Mouse (Mus musculus): ENCODE measurements around the gene Tufm. TPM values are rescaled to one million over a fixed set of nuclear protein-coding genes. Genes with fewer than 3 reads are reported as not detected.
A peak's percentile ranks its signal among the peaks of the same experiment; 100 is the strongest.

Tufm gene
- 43.5 and 50.2 TPM in 2 replicates for polyA plus RNA-seq (2012; rRNA removed)

- TF ChIP-seq POLR2A (IDR thresholded peaks at IDR 0.05; ENCODE audit: control insufficient read depth, low read depth, low read length), result peak; percentile 68
- TF ChIP-seq CTCF (IDR thresholded peaks at IDR 0.05; ENCODE audit: control insufficient read depth, insufficient read depth, insufficient replicate concordance, low read depth, low read length), result no peak
Observed at GRCm38 (mm10) chr7:126487052-126487483, at the start of gene Tufm. Gene Tufm (plus strand): TSS chr7:126487361.

GRCm38 (mm10) chr7:126440134-126440533, 47.0 kb upstream of the Tufm start:
- no peak for TF ChIP-seq CTCF (IDR thresholded peaks at IDR 0.05; ENCODE audit: control insufficient read depth, insufficient read depth, insufficient replicate concordance, low read depth, low read length)
- Histone ChIP-seq H3K4me1 (ENCODE audit: control insufficient read depth, insufficient read depth, low read length) (no peaks in the 10 kb centered on the region), H3K27me3 (ENCODE audit: control insufficient read depth, insufficient read depth, low read length) (no peaks in the 10 kb centered on the region), H3K36me3 (ENCODE audit: control insufficient read depth, insufficient read depth, low read length) (no peaks in the 10 kb centered on the region), H3K4me3 (ENCODE audit: control insufficient read depth, low read depth, low read length) (no peak overlapping the region), H3K27ac (ENCODE audit: control insufficient read depth, insufficient read depth, low read depth, low read length) (no peak overlapping the region)

More at GRCm38 (mm10) chr7:126487052-126487483, at the start of gene Tufm:
- H3K36me3 ChIP-seq (ENCODE audit: control insufficient read depth, insufficient read depth, low read length), result no peaks in the 10 kb centered on the region; the same call in 1 of the 2 replicates
- H3K27me3 ChIP-seq (ENCODE audit: control insufficient read depth, insufficient read depth, low read length), result no peaks in the 10 kb centered on the region
- peak within 1 kb of the TSS; percentile 96 for H3K4me3 ChIP-seq (ENCODE audit: control insufficient read depth, low read depth, low read length)
- peak within 1 kb of the TSS; percentile 95 for H3K27ac ChIP-seq (ENCODE audit: control insufficient read depth, insufficient read depth, low read depth, low read length)
- H3K4me1 ChIP-seq (ENCODE audit: control insufficient read depth, insufficient read depth, low read length), result peaks cover 13% of the 10 kb centered on the region

DNA sequence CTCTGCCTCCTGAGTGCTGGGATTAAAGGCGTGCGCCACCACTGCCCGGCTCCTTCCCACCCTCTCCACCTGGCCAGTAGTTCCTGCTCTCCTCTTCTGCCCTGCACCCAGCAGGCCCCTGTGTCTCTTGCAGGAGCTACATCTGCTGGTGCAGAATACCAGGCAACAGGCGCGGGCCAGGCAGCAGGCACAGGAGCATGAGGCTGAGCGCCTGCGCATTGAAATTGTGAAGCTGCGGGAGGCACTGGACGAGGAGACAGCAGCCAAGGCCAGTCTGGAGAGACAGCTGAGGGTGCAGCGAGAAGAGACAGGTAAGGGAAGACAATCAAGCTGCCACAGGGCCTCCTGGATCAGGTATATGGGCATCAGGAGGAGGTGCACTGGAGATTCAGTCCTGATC, 43.2 kb upstream of the Tufm start:
- no peaks in the 10 kb centered on the region for H3K36me3 ChIP-seq (ENCODE audit: control insufficient read depth, insufficient read depth, low read length)

GRCm38 (mm10) chr7:126444536-126444935, 42.6 kb upstream of the Tufm start:
- no peak for TF ChIP-seq CTCF (IDR thresholded peaks at IDR 0.05; ENCODE audit: control insufficient read depth, insufficient read depth, insufficient replicate concordance, low read depth, low read length)
- no peak for TF ChIP-seq POLR2A (IDR thresholded peaks at IDR 0.05; ENCODE audit: control insufficient read depth, low read depth, low read length)
- Histone ChIP-seq H3K27ac (ENCODE audit: control insufficient read depth, insufficient read depth, low read depth, low read length) (no peak overlapping the region), H3K4me1 (ENCODE audit: control insufficient read depth, insufficient read depth, low read length) (no peaks in the 10 kb centered on the region), H3K27me3 (ENCODE audit: control insufficient read depth, insufficient read depth, low read length) (no peaks in the 10 kb centered on the region), H3K36me3 (ENCODE audit: control insufficient read depth, insufficient read depth, low read length) (no peaks in the 10 kb centered on the region), H3K4me3 (ENCODE audit: control insufficient read depth, low read depth, low read length) (no peak overlapping the region)

More for the DNA sequence above, 43.2 kb upstream of the Tufm start:
- Histone ChIP-seq H3K27ac (ENCODE audit: control insufficient read depth, insufficient read depth, low read depth, low read length) (no peak overlapping the region), H3K4me3 (ENCODE audit: control insufficient read depth, low read depth, low read length) (no peak overlapping the region), H3K4me1 (ENCODE audit: control insufficient read depth, insufficient read depth, low read length) (no peaks in the 10 kb centered on the region), H3K27me3 (ENCODE audit: control insufficient read depth, insufficient read depth, low read length) (no peaks in the 10 kb centered on the region)
- no peak for TF ChIP-seq CTCF (IDR thresholded peaks at IDR 0.05; ENCODE audit: control insufficient read depth, insufficient read depth, insufficient replicate concordance, low read depth, low read length)

GRCm38 (mm10) chr7:126445104-126445815, 41.9 kb upstream of the Tufm start:
- H3K36me3 ChIP-seq (ENCODE audit: control insufficient read depth, insufficient read depth, low read length), result no peaks in the 10 kb centered on the region
- no peak overlapping the region for H3K4me3 ChIP-seq (ENCODE audit: control insufficient read depth, low read depth, low read length)
- TF ChIP-seq POLR2A (IDR thresholded peaks at IDR 0.05; ENCODE audit: control insufficient read depth, low read depth, low read length), result no peak
- no peak for TF ChIP-seq CTCF (IDR thresholded peaks at IDR 0.05; ENCODE audit: control insufficient read depth, insufficient read depth, insufficient replicate concordance, low read depth, low read length)
- H3K27ac ChIP-seq (ENCODE audit: control insufficient read depth, insufficient read depth, low read depth, low read length), result no peak overlapping the region
- H3K27me3 ChIP-seq (ENCODE audit: control insufficient read depth, insufficient read depth, low read length), result no peaks in the 10 kb centered on the region
- no peaks in the 10 kb centered on the region for H3K4me1 ChIP-seq (ENCODE audit: control insufficient read depth, insufficient read depth, low read length)

DNA sequence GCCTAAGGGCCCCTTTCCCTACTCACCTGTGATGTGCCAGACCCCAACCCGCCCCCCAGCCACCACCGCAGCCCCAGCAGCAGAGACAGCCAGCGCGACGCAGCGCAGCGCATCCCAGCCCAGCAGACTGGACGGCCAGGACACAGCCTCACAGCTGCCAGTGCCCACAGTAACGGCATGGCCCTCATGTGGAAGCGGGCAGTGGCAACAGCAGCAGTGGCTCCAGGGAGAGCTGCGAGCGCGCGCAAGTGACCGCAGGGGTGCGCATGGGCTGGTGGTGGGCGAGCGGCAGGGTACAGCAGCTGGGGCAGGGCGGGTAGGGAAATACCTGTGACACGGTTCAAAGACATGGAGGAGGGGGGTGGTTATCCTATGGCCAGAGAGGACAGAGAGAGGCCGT, 40.9 kb upstream of the Tufm start:
- Histone ChIP-seq H3K4me3 (ENCODE audit: control insufficient read depth, low read depth, low read length) (no peak overlapping the region), H3K4me1 (ENCODE audit: control insufficient read depth, insufficient read depth, low read length) (no peaks in the 10 kb centered on the region), H3K27ac (ENCODE audit: control insufficient read depth, insufficient read depth, low read depth, low read length) (no peak overlapping the region), H3K27me3 (ENCODE audit: control insufficient read depth, insufficient read depth, low read length) (no peaks in the 10 kb centered on the region), H3K36me3 (ENCODE audit: control insufficient read depth, insufficient read depth, low read length) (no peaks in the 10 kb centered on the region)
- TF ChIP-seq CTCF (IDR thresholded peaks at IDR 0.05; ENCODE audit: control insufficient read depth, insufficient read depth, insufficient replicate concordance, low read depth, low read length) (no peak), POLR2A (IDR thresholded peaks at IDR 0.05; ENCODE audit: control insufficient read depth, low read depth, low read length) (no peak)

DNA sequence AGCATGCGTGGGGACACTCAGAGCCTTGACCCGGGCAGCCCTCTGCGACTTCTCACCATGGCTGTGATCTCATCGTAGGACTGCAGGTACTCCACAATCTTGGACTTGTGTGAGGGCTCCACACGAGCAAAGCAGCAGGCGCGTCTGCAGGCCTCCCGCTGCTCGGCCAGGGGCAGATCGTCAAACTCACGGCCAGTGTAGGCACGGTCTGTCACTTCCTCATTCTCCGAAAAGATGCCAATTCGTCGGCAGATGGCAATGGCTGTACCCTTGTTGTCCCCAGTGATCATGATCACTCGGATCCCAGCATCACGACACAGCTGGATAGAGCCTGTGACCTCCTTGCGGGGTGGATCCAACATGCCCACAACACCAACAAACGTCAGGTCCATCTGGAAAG, 38.7 kb upstream of the Tufm start:
- Histone ChIP-seq H3K27me3 (ENCODE audit: control insufficient read depth, insufficient read depth, low read length) (no peaks in the 10 kb centered on the region), H3K4me3 (ENCODE audit: control insufficient read depth, low read depth, low read length) (no peak overlapping the region), H3K4me1 (ENCODE audit: control insufficient read depth, insufficient read depth, low read length) (peaks cover 2% of the 10 kb centered on the region; the same call in 1 of the 2 replicates), H3K27ac (ENCODE audit: control insufficient read depth, insufficient read depth, low read depth, low read length) (no peak overlapping the region), H3K36me3 (ENCODE audit: control insufficient read depth, insufficient read depth, low read length) (no peaks in the 10 kb centered on the region)
- no peak for TF ChIP-seq POLR2A (IDR thresholded peaks at IDR 0.05; ENCODE audit: control insufficient read depth, low read depth, low read length)
